In genomic region chr16:4938461-4938860, GRCm38 (mm10) we compare ENCODE assay signal across 8 mouse cellular contexts. TPM values are rescaled to one million over a fixed set of nuclear protein-coding genes. Genes with fewer than 3 reads are reported as not detected.
A peak's percentile ranks its signal among the peaks of the same experiment; 100 is the strongest.
DNase-seq lines count a peak whose midpoint lies in the region; ATAC-seq and TF ChIP-seq lines count a peak whose summit lies in the region.

Gene Nudt16l1, plus strand, starts transcription at chr16:4938761.

- TF ChIP-seq CTCF in kidney, postnatal 0 days (IDR thresholded peaks at IDR 0.05; ENCODE audit: low read depth) = no peak

- peak within 1 kb of the TSS; percentile 96 for H3K9ac ChIP-seq in kidney, postnatal 0 days (ENCODE audit: low read depth, low read length)
- peak within 1 kb of the TSS; percentile 96 for H3K9ac ChIP-seq in midbrain, embryonic 13.5 days (replicated peaks)

- peak within 1 kb of the TSS; percentile 92 for H3K27ac ChIP-seq in kidney, postnatal 0 days
- H3K27ac ChIP-seq in midbrain, embryonic 13.5 days = peak within 1 kb of the TSS; percentile 88

- H3K36me3 ChIP-seq in kidney, postnatal 0 days (ENCODE audit: insufficient read depth, low read length) = peaks cover 52% of the 10 kb centered on the region
- peaks cover 76% of the 10 kb centered on the region for H3K36me3 ChIP-seq in midbrain, embryonic 13.5 days

- no peak for ATAC-seq in kidney, postnatal 0 days (replicated peaks; ENCODE audit: low FRiP score, low read depth)
- ATAC-seq in granulocyte monocyte progenitor cell, adult 5-6 weeks (replicated peaks; ENCODE audit: poor library complexity, severe bottlenecking) = no peak
- ATAC-seq in midbrain, embryonic 13.5 days = peak; percentile 12; the same call in 1 of the 2 replicates

- H3K4me2 ChIP-seq in kidney, postnatal 0 days (ENCODE audit: low read length) = peak within 1 kb of the TSS; percentile 95
- peak within 1 kb of the TSS; percentile 98 for H3K4me2 ChIP-seq in midbrain, embryonic 13.5 days (replicated peaks)

- H3K4me3 ChIP-seq in kidney, postnatal 0 days (replicated peaks; ENCODE audit: low read depth, low read length) = peak within 1 kb of the TSS; percentile 83
- peak within 1 kb of the TSS; percentile 84 for H3K4me3 ChIP-seq in midbrain, embryonic 13.5 days (replicated peaks)

- WGBS in kidney, postnatal 0 days = 3% methylated on average over 2 of the region's 2 CpGs
- WGBS in midbrain, embryonic 13.5 days = 2% methylated on average over 2 of the region's 2 CpGs

- H3K27me3 ChIP-seq in kidney, postnatal 0 days (ENCODE audit: insufficient read depth, low read length) = no peaks in the 10 kb centered on the region
- H3K27me3 ChIP-seq in midbrain, embryonic 13.5 days = no peaks in the 10 kb centered on the region

- peaks cover 15% of the 10 kb centered on the region; the same call in 1 of the 2 replicates for H3K4me1 ChIP-seq in kidney, postnatal 0 days (replicated peaks; ENCODE audit: insufficient read depth, low read length)
- peaks cover 19% of the 10 kb centered on the region for H3K4me1 ChIP-seq in midbrain, embryonic 13.5 days (replicated peaks)

- DNase-seq in kidney, postnatal 0 days (ENCODE audit: low spot score) = no peak
- no peak for DNase-seq in kidney, adult 9 months
- DNase-seq in adrenal gland, postnatal 4 days (ENCODE audit: low spot score in 2 of 2) = no peak
- no peak for DNase-seq in layer of hippocampus, postnatal 10 days (ENCODE audit: low spot score in 2 of 2)
- DNase-seq in ovary, postnatal 14 days (ENCODE audit: low spot score) = no peak
- DNase-seq in cerebellum, postnatal 36 days = no peak

- H3K9me3 ChIP-seq in kidney, postnatal 0 days (replicated peaks; ENCODE audit: low read length) = no peaks in the 10 kb centered on the region
- H3K9me3 ChIP-seq in midbrain, embryonic 13.5 days = no peaks in the 10 kb centered on the region

RNA-seq across cellular contexts. Expression of gene Nudt16l1, which starts in this region (rescaled TPM):
- polyA plus RNA-seq in kidney, postnatal 0 days (2015; fragmentation: Nextera tagmentation; extraction: Ambion mirVana) = 152 and 161 TPM in 2 replicates
- total RNA-seq in adrenal gland, postnatal 4 days (2021) = 100 to 1,000 TPM; 105 to 110 TPM
- total RNA-seq in granulocyte monocyte progenitor cell, adult 5-6 weeks (2014; fragmentation: Nextera tagmentation) = 45.1 and 51.5 TPM in 2 replicates
- 13.2 and 15.8 TPM in 2 replicates for total RNA-seq in granulocyte monocyte progenitor cell, adult 5-6 weeks (2017)
- 10 to 100 TPM; 67.0 to 76.3 TPM for total RNA-seq in layer of hippocampus, postnatal 10 days (2021)
- 130 and 131 TPM in 2 replicates for polyA plus RNA-seq in midbrain, embryonic 13.5 days (2015; fragmentation: Nextera tagmentation; extraction: Ambion mirVana)
